Mouse (Mus musculus): ENCODE results near the gene Lyplal1. TPM values are rescaled to one million over a fixed set of nuclear protein-coding genes. Genes with fewer than 3 reads are reported as not detected.
A peak's percentile ranks its signal among the peaks of the same experiment; 100 is the strongest.

The Lyplal1 gene
- polyA plus RNA-seq (2014; fragmentation: Nextera tagmentation; extraction: Ambion mirVana) = 11.6 and 13.3 TPM in 2 replicates

- Histone ChIP-seq H3K9me3 (ENCODE audit: control insufficient read depth, low read length) (no peaks in the 10 kb centered on the region), H3K27ac (replicated peaks in 1 of 2; ENCODE audit: control insufficient read depth in 1 of 2, insufficient read depth in 1 of 2, low read depth in 2 of 2, low read length in 2 of 2) (peak within 1 kb of the TSS; percentile 66 to 71), H3K36me3 (ENCODE audit: control insufficient read depth, insufficient read depth, low read length) (no peaks in the 10 kb centered on the region), H3K4me1 (ENCODE audit: control insufficient read depth in 2 of 2, insufficient read depth in 2 of 2, low read length in 2 of 2) (0 out of 4 replicates have a peak, but pooled peaks cover 2 to 4% of the 10 kb centered on the region in 2 experiments), H3K9ac (ENCODE audit: low read length) (peak within 1 kb of the TSS; percentile 95), H3K27me3 (ENCODE audit: control insufficient read depth, insufficient read depth, low read length) (no peaks in the 10 kb centered on the region), H3K4me3 (ENCODE audit: control insufficient read depth in 1 of 2, insufficient read depth in 1 of 2, low read depth in 1 of 2, low read length in 2 of 2) (peak within 1 kb of the TSS; percentile 80 to 94), H3K4me2 (ENCODE audit: low read length) (peak within 1 kb of the TSS; percentile 85)
- ATAC-seq (ENCODE audit: insufficient number of reproducible peaks, insufficient read depth, low FRiP score, low read depth) = peak; percentile 88
- 4% methylated on average over 44 of the region's 44 CpGs for WGBS
Observed at GRCm38 (mm10) chr1:186116701-186117488, at the start of gene Lyplal1. Gene Lyplal1, minus strand, starts transcription at chr1:186117310.

GRCm38 (mm10) chr1:186163616-186164015, 46.5 kb upstream of the Lyplal1 start:
- Histone ChIP-seq H3K4me3 (ENCODE audit: control insufficient read depth in 1 of 2, insufficient read depth in 1 of 2, low read depth in 1 of 2, low read length in 2 of 2) (no peak overlapping the region), H3K27me3 (ENCODE audit: control insufficient read depth, insufficient read depth, low read length) (no peaks in the 10 kb centered on the region), H3K27ac (replicated peaks in 1 of 2; ENCODE audit: control insufficient read depth in 1 of 2, insufficient read depth in 1 of 2, low read depth in 2 of 2, low read length in 2 of 2) (no peak overlapping the region), H3K36me3 (ENCODE audit: control insufficient read depth, insufficient read depth, low read length) (no peaks in the 10 kb centered on the region), H3K4me2 (ENCODE audit: low read length) (no peak overlapping the region), H3K4me1 (ENCODE audit: control insufficient read depth in 2 of 2, insufficient read depth in 2 of 2, low read length in 2 of 2) (no peaks in the 10 kb centered on the region; a peak in 1 of 4 replicates), H3K9me3 (ENCODE audit: control insufficient read depth, low read length) (no peaks in the 10 kb centered on the region), H3K9ac (ENCODE audit: low read length) (no peak overlapping the region)
- no peak for ATAC-seq (ENCODE audit: insufficient number of reproducible peaks, insufficient read depth, low FRiP score, low read depth)
- 57% methylated on average over 2 of the region's 2 CpGs for WGBS

GRCm38 (mm10) chr1:186163206-186163605, 46.1 kb upstream of the Lyplal1 start:
- no peak for ATAC-seq (ENCODE audit: insufficient number of reproducible peaks, insufficient read depth, low FRiP score, low read depth)
- H3K9ac ChIP-seq (ENCODE audit: low read length) = no peak overlapping the region
- H3K4me3 ChIP-seq (ENCODE audit: control insufficient read depth in 1 of 2, insufficient read depth in 1 of 2, low read depth in 1 of 2, low read length in 2 of 2) = no peak overlapping the region
- H3K27ac ChIP-seq (replicated peaks in 1 of 2; ENCODE audit: control insufficient read depth in 1 of 2, insufficient read depth in 1 of 2, low read depth in 2 of 2, low read length in 2 of 2) = no peak overlapping the region
- WGBS = 64% methylated on average over 12 of the region's 12 CpGs
- no peak overlapping the region for H3K4me2 ChIP-seq (ENCODE audit: low read length)
- no peaks in the 10 kb centered on the region for H3K27me3 ChIP-seq (ENCODE audit: control insufficient read depth, insufficient read depth, low read length)
- no peaks in the 10 kb centered on the region for H3K36me3 ChIP-seq (ENCODE audit: control insufficient read depth, insufficient read depth, low read length)
- H3K4me1 ChIP-seq (ENCODE audit: control insufficient read depth in 2 of 2, insufficient read depth in 2 of 2, low read length in 2 of 2) = no peaks in the 10 kb centered on the region; a peak in 1 of 4 replicates
- no peaks in the 10 kb centered on the region for H3K9me3 ChIP-seq (ENCODE audit: control insufficient read depth, low read length)

- Histone ChIP-seq H3K4me3 (ENCODE audit: control insufficient read depth in 1 of 2, insufficient read depth in 1 of 2, low read depth in 1 of 2, low read length in 2 of 2) (no peak overlapping the region), H3K27ac (replicated peaks in 1 of 2; ENCODE audit: control insufficient read depth in 1 of 2, insufficient read depth in 1 of 2, low read depth in 2 of 2, low read length in 2 of 2) (no peak overlapping the region), H3K36me3 (ENCODE audit: control insufficient read depth, insufficient read depth, low read length) (no peaks in the 10 kb centered on the region), H3K27me3 (ENCODE audit: control insufficient read depth, insufficient read depth, low read length) (no peaks in the 10 kb centered on the region), H3K4me1 (ENCODE audit: control insufficient read depth in 2 of 2, insufficient read depth in 2 of 2, low read length in 2 of 2) (no peaks in the 10 kb centered on the region), H3K9ac (ENCODE audit: low read length) (no peak overlapping the region), H3K4me2 (ENCODE audit: low read length) (no peak overlapping the region), H3K9me3 (ENCODE audit: control insufficient read depth, low read length) (no peaks in the 10 kb centered on the region)
- WGBS = 78% methylated on average over 5 of the region's 5 CpGs
- ATAC-seq (ENCODE audit: insufficient number of reproducible peaks, insufficient read depth, low FRiP score, low read depth) = no peak
Observed at GRCm38 (mm10) chr1:186150376-186150775, 33.3 kb upstream of the Lyplal1 start.

- no peak overlapping the region for H3K4me2 ChIP-seq (ENCODE audit: low read length)
- H3K27ac ChIP-seq (replicated peaks in 1 of 2; ENCODE audit: control insufficient read depth in 1 of 2, insufficient read depth in 1 of 2, low read depth in 2 of 2, low read length in 2 of 2) = no peak overlapping the region
- peaks cover 0 to 3% of the 10 kb centered on the region in 2 experiments; a peak in 1 of 4 replicates for H3K4me1 ChIP-seq (ENCODE audit: control insufficient read depth in 2 of 2, insufficient read depth in 2 of 2, low read length in 2 of 2)
- H3K9me3 ChIP-seq (ENCODE audit: control insufficient read depth, low read length) = no peaks in the 10 kb centered on the region
- no peak overlapping the region for H3K9ac ChIP-seq (ENCODE audit: low read length)
- no peaks in the 10 kb centered on the region for H3K36me3 ChIP-seq (ENCODE audit: control insufficient read depth, insufficient read depth, low read length)
- no peaks in the 10 kb centered on the region for H3K27me3 ChIP-seq (ENCODE audit: control insufficient read depth, insufficient read depth, low read length)
- 57% methylated on average over 6 of the region's 6 CpGs for WGBS
- ATAC-seq (ENCODE audit: insufficient number of reproducible peaks, insufficient read depth, low FRiP score, low read depth) = no peak
- H3K4me3 ChIP-seq (ENCODE audit: control insufficient read depth in 1 of 2, insufficient read depth in 1 of 2, low read depth in 1 of 2, low read length in 2 of 2) = no peak overlapping the region
Observed at GRCm38 (mm10) chr1:186145444-186145843, 28.3 kb upstream of the Lyplal1 start.

GRCm38 (mm10) chr1:186140191-186140590, 23.1 kb upstream of the Lyplal1 start:
- peaks cover 0 to 5% of the 10 kb centered on the region in 2 experiments; a peak in 1 of 4 replicates for H3K4me1 ChIP-seq (ENCODE audit: control insufficient read depth in 2 of 2, insufficient read depth in 2 of 2, low read length in 2 of 2)
- 72% methylated on average over 2 of the region's 2 CpGs for WGBS
- H3K4me3 ChIP-seq (ENCODE audit: control insufficient read depth in 1 of 2, insufficient read depth in 1 of 2, low read depth in 1 of 2, low read length in 2 of 2) = no peak overlapping the region
- no peak for ATAC-seq (ENCODE audit: insufficient number of reproducible peaks, insufficient read depth, low FRiP score, low read depth)
- H3K27ac ChIP-seq (replicated peaks in 1 of 2; ENCODE audit: control insufficient read depth in 1 of 2, insufficient read depth in 1 of 2, low read depth in 2 of 2, low read length in 2 of 2) = no peak overlapping the region
- no peak overlapping the region for H3K9ac ChIP-seq (ENCODE audit: low read length)
- H3K36me3 ChIP-seq (ENCODE audit: control insufficient read depth, insufficient read depth, low read length) = no peaks in the 10 kb centered on the region
- no peaks in the 10 kb centered on the region for H3K27me3 ChIP-seq (ENCODE audit: control insufficient read depth, insufficient read depth, low read length)
- no peaks in the 10 kb centered on the region for H3K9me3 ChIP-seq (ENCODE audit: control insufficient read depth, low read length)
- H3K4me2 ChIP-seq (ENCODE audit: low read length) = no peak overlapping the region

GRCm38 (mm10) chr1:186137873-186138272, 20.8 kb upstream of the Lyplal1 start:
- ATAC-seq (ENCODE audit: insufficient number of reproducible peaks, insufficient read depth, low FRiP score, low read depth) = no peak
- no peak overlapping the region for H3K9ac ChIP-seq (ENCODE audit: low read length)
- H3K4me2 ChIP-seq (ENCODE audit: low read length) = no peak overlapping the region
- H3K4me1 ChIP-seq (ENCODE audit: control insufficient read depth in 2 of 2, insufficient read depth in 2 of 2, low read length in 2 of 2) = 0 out of 4 replicates have a peak, but pooled peaks cover 0 to 2% of the 10 kb centered on the region in 2 experiments
- H3K27me3 ChIP-seq (ENCODE audit: control insufficient read depth, insufficient read depth, low read length) = no peaks in the 10 kb centered on the region
- 66% methylated on average over 12 of the region's 12 CpGs for WGBS
- no peak overlapping the region for H3K27ac ChIP-seq (replicated peaks in 1 of 2; ENCODE audit: control insufficient read depth in 1 of 2, insufficient read depth in 1 of 2, low read depth in 2 of 2, low read length in 2 of 2)
- H3K36me3 ChIP-seq (ENCODE audit: control insufficient read depth, insufficient read depth, low read length) = no peaks in the 10 kb centered on the region
- no peaks in the 10 kb centered on the region for H3K9me3 ChIP-seq (ENCODE audit: control insufficient read depth, low read length)
- H3K4me3 ChIP-seq (ENCODE audit: control insufficient read depth in 1 of 2, insufficient read depth in 1 of 2, low read depth in 1 of 2, low read length in 2 of 2) = no peak overlapping the region
